Mouse (Mus musculus) lung, postnatal 36 days (tissue): Measurements from ENCODE around the gene Dmrtc1b.
"Not testable (repeated sequence)": the region's sequence is repeated elsewhere in the genome, so short reads cannot be mapped to it uniquely, and the experiment has no call there.

ENCODE experiments used
- DNase-seq: peaks from one replicate; pipeline ENCODE4 v3.0.0; 2022; ENCODE audit warnings: mixed read lengths

The Dmrtc1b gene

GRCm38 (mm10) chrX:102707535-102707934, at the start of gene Dmrtc1b, which contains the start of gene Gm9112:
TSS of gene Dmrtc1b (plus strand) at chrX:102707865.
TSS of gene Gm9112 (minus strand) at chrX:102707635.
- DNase-seq = not testable (repeated sequence)

GRCm38 (mm10) chrX:102660712-102661111, 47.0 kb upstream of the Dmrtc1b start:
- DNase-seq = peak; percentile 54

- no peak for DNase-seq
Observed at GRCm38 (mm10) chrX:102666641-102667040, 41.0 kb upstream of the Dmrtc1b start.

- DNase-seq = not testable (repeated sequence)
Observed at GRCm38 (mm10) chrX:102684706-102685105, 23.0 kb upstream of the Dmrtc1b start.

- not testable (repeated sequence) for DNase-seq
Observed at GRCm38 (mm10) chrX:102686872-102687271, 20.8 kb upstream of the Dmrtc1b start, which contains the start of gene Gm3880. TSS of gene Gm3880 (minus strand) at chrX:102686972.

- peak; percentile 37 for DNase-seq
Observed at GRCm38 (mm10) chrX:102689252-102689651, 18.4 kb upstream of the Dmrtc1b start.

- not testable (repeated sequence) for DNase-seq
Observed at GRCm38 (mm10) chrX:102700636-102701035, 7.0 kb upstream of the Dmrtc1b start.

GRCm38 (mm10) chrX:102724226-102724625, 16.6 kb downstream of the Dmrtc1b start:
- not testable (repeated sequence) for DNase-seq
